Mouse (Mus musculus) liver, embryonic 16.5 days (tissue): ENCODE results near the gene Cenpk. TPM values are rescaled to one million over a fixed set of nuclear protein-coding genes. Genes with fewer than 3 reads are reported as not detected.

Experiments
- polyA plus RNA-seq: library from polyadenylated mRNA; unstranded; fragments of >200 nt; fragmentation: Nextera tagmentation; extraction: Ambion mirVana; gene quantifications from 2 replicates; pipeline ENCODE4 v1.2.1, GENCODE M21; 2015

The Cenpk gene
- polyA plus RNA-seq, 1 experiment from 2014 or later, result 50.1 TPM

Other genes starting within 250 kb of the Cenpk start
- 14.4 and 18.3 TPM in 2 replicates for gene Nln, start 119.0 kb upstream of the Cenpk start, polyA plus RNA-seq
- 0.53 and 0.54 TPM in 2 replicates for gene Sgtb, start 118.9 kb upstream of the Cenpk start, polyA plus RNA-seq
- 21.0 and 22.4 TPM in 2 replicates for gene Trappc13, start 50.1 kb upstream of the Cenpk start, polyA plus RNA-seq
- gene Trim23, start 49.8 kb upstream of the Cenpk start, polyA plus RNA-seq, result 9.1 and 9.6 TPM in 2 replicates
- gene Ppwd1, start 232 bp downstream of the Cenpk start, polyA plus RNA-seq, result 8.4 TPM in 2 replicates
- gene Adamts6, start 59.2 kb downstream of the Cenpk start, polyA plus RNA-seq, result 0.25 and 0.27 TPM in 2 replicates